Comparison of ENCODE assay signal across 25 mouse cellular contexts in the genomic region with DNA sequence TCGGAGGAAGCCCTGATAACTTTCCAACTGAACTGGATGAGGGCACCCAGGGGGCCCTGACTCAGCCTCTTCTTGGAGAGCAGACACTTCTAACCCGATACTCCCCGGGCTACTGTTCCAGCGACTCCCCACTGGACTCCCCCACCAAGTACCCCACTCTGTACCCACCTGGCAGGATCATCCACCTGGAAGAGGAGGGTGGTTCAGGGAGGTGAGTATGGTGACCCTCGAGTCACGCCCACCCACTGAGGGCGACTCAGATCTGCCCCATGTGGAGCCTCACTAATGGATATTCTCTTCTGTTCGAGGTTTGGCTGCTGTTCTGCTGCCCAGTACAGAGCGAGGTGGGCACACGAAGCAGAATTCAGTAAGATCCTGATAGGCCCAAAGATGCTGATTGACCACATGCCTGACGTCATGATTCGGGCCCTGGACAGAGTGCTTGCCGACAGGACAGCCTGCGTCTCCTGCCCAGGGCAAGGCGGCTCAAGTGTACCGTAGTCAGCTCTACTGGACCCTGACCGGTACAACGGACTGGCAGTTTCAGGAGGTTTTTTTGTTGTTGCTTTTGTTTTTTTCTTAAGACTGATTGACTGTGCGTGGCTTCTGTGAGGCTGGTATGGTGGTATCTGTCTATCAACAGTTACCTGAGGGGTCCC. TPM values are rescaled to one million over a fixed set of nuclear protein-coding genes. Genes with fewer than 3 reads are reported as not detected.
DNase-seq lines count a peak whose midpoint lies in the region; ATAC-seq and TF ChIP-seq lines count a peak whose summit lies in the region.
"Had no signal": no experiment of that assay in that cellular context is flagged by ENCODE, and none has a peak within 500 bp of the region (broad histone marks: within the 10 kb centered on the region; RNA-seq: fewer than 3 reads in every experiment).

No protein-coding gene starts in this region.

- H3K36me3 ChIP-seq in intestine, embryonic 16.5 days (ENCODE audit: control insufficient read depth, insufficient read depth, low read length), result peaks cover 7% of the 10 kb centered on the region
- H3K36me3 ChIP-seq in intestine, embryonic 15.5 days, result peaks cover 7% of the 10 kb centered on the region
- H3K36me3 ChIP-seq in kidney, embryonic 15.5 days, result peaks cover 67% of the 10 kb centered on the region
- H3K36me3 ChIP-seq in liver, postnatal 0 days (replicated peaks; ENCODE audit: insufficient read depth, low read length), result peaks cover 46% of the 10 kb centered on the region
- H3K36me3 ChIP-seq in stomach, postnatal 0 days (ENCODE audit: control insufficient read depth, insufficient read depth, low read length), result peaks cover 15% of the 10 kb centered on the region

- H3K4me1 ChIP-seq in intestine, embryonic 16.5 days (ENCODE audit: control insufficient read depth, insufficient read depth, low read length), result 0 out of 2 replicates have a peak, but pooled peaks cover 3% of the 10 kb centered on the region
- no peaks in the 10 kb centered on the region for H3K4me1 ChIP-seq in intestine, embryonic 15.5 days (replicated peaks)
- H3K4me1 ChIP-seq in kidney, embryonic 15.5 days, result 0 out of 2 replicates have a peak, but pooled peaks cover 3% of the 10 kb centered on the region
- no peaks in the 10 kb centered on the region for H3K4me1 ChIP-seq in liver, postnatal 0 days (ENCODE audit: insufficient read depth)
- no peaks in the 10 kb centered on the region for H3K4me1 ChIP-seq in stomach, postnatal 0 days (replicated peaks; ENCODE audit: control insufficient read depth, insufficient read depth)
- H3K4me1 ChIP-seq: midbrain, embryonic 10.5 days had no signal

- H3K27ac ChIP-seq in intestine, embryonic 16.5 days (ENCODE audit: low read length), result no peak overlapping the region
- H3K27ac ChIP-seq in intestine, embryonic 15.5 days, result no peak overlapping the region
- no peak overlapping the region for H3K27ac ChIP-seq in kidney, embryonic 15.5 days
- H3K27ac ChIP-seq in liver, postnatal 0 days (ENCODE audit: low read depth), result no peak overlapping the region
- H3K27ac ChIP-seq in stomach, postnatal 0 days (replicated peaks), result no peak overlapping the region
- H3K27ac ChIP-seq: forebrain, embryonic 12.5 days; heart, adult 2 months; heart, embryonic 15.5 days; hindbrain, embryonic 14.5 days; limb, embryonic 12.5 days; liver, embryonic 15.5 days; macrophage; midbrain, embryonic 10.5 days had no signal

- TF ChIP-seq EP300 in liver, postnatal 0 days (IDR thresholded peaks at IDR 0.05; ENCODE audit: low read depth), result no peak
- TF ChIP-seq EP300 in stomach, postnatal 0 days (optimal IDR thresholded peaks at IDR 0.05), result no peak

- H3K9ac ChIP-seq in intestine, embryonic 16.5 days (ENCODE audit: low read depth, low read length), result no peak overlapping the region
- no peak overlapping the region for H3K9ac ChIP-seq in intestine, embryonic 15.5 days
- H3K9ac ChIP-seq in kidney, embryonic 15.5 days, result no peak overlapping the region
- H3K9ac ChIP-seq in liver, postnatal 0 days (replicated peaks), result no peak overlapping the region
- H3K9ac ChIP-seq in stomach, postnatal 0 days (ENCODE audit: low read length), result no peak overlapping the region
- H3K9ac ChIP-seq: forebrain, embryonic 12.5 days; heart, embryonic 15.5 days; hindbrain, embryonic 14.5 days; limb, embryonic 12.5 days; liver, embryonic 15.5 days had no signal

- DNase-seq in kidney, postnatal 25 days, result peak; percentile 45 to 80
- DNase-seq in liver, postnatal 0 days, result peak; percentile 12
- DNase-seq in stomach, postnatal 0 days (ENCODE audit: low spot score), result no peak
- no peak for DNase-seq in lung, postnatal 14 days
- DNase-seq: adrenal gland, postnatal 36 days; B cell, adult 2 months; cerebellum, adult 9-10 months; gastrocnemius, postnatal 25 days; heart, adult 2 months; heart, postnatal 4 days; layer of hippocampus, postnatal 36 days had no signal

- no peak overlapping the region for H3K4me3 ChIP-seq in intestine, embryonic 16.5 days (ENCODE audit: low read length)
- H3K4me3 ChIP-seq in intestine, embryonic 15.5 days (replicated peaks), result no peak overlapping the region
- no peak overlapping the region for H3K4me3 ChIP-seq in kidney, embryonic 15.5 days (replicated peaks)
- H3K4me3 ChIP-seq in liver, postnatal 0 days (ENCODE audit: low read depth, low read length), result no peak overlapping the region
- no peak overlapping the region for H3K4me3 ChIP-seq in stomach, postnatal 0 days (ENCODE audit: low read depth, low read length)
- H3K4me3 ChIP-seq: forebrain, embryonic 12.5 days; heart, adult 2 months; heart, embryonic 15.5 days; limb, embryonic 12.5 days; liver, embryonic 15.5 days; midbrain, embryonic 10.5 days had no signal

- TF ChIP-seq CTCF in liver, postnatal 0 days (IDR thresholded peaks at IDR 0.05; ENCODE audit: low read depth), result no peak
- no peak for TF ChIP-seq CTCF in stomach, postnatal 0 days (IDR thresholded peaks at IDR 0.05; ENCODE audit: low read depth)

- no peaks in the 10 kb centered on the region for H3K27me3 ChIP-seq in intestine, embryonic 16.5 days (replicated peaks; ENCODE audit: control insufficient read depth, insufficient read depth, low read length)
- H3K27me3 ChIP-seq in intestine, embryonic 15.5 days (replicated peaks), result no peaks in the 10 kb centered on the region
- H3K27me3 ChIP-seq in kidney, embryonic 15.5 days, result no peaks in the 10 kb centered on the region
- H3K27me3 ChIP-seq in liver, postnatal 0 days (ENCODE audit: insufficient read depth, low read length), result no peaks in the 10 kb centered on the region
- no peaks in the 10 kb centered on the region for H3K27me3 ChIP-seq in stomach, postnatal 0 days (ENCODE audit: control insufficient read depth, insufficient read depth, low read length)
- H3K27me3 ChIP-seq: CH12.LX; forebrain, embryonic 12.5 days; heart, embryonic 15.5 days; limb, embryonic 12.5 days; liver, embryonic 15.5 days; Patski had no signal

- WGBS in intestine, embryonic 16.5 days, result 91% methylated on average over 19 of the region's 19 CpGs
- 92% methylated on average over 19 of the region's 19 CpGs for WGBS in intestine, embryonic 15.5 days
- 87% methylated on average over 19 of the region's 19 CpGs for WGBS in kidney, embryonic 15.5 days
- WGBS in liver, postnatal 0 days (ENCODE audit: insufficient replicate concordance), result 87% methylated on average over 19 of the region's 19 CpGs
- WGBS in stomach, postnatal 0 days, result 87% methylated on average over 19 of the region's 19 CpGs

- H3K4me2 ChIP-seq in intestine, embryonic 16.5 days (ENCODE audit: low read depth, low read length), result no peak overlapping the region
- no peak overlapping the region for H3K4me2 ChIP-seq in intestine, embryonic 15.5 days (replicated peaks)
- no peak overlapping the region for H3K4me2 ChIP-seq in kidney, embryonic 15.5 days
- H3K4me2 ChIP-seq in liver, postnatal 0 days (ENCODE audit: low read depth, low read length), result no peak overlapping the region
- no peak overlapping the region for H3K4me2 ChIP-seq in stomach, postnatal 0 days (replicated peaks; ENCODE audit: low read depth)
- H3K4me2 ChIP-seq: forebrain, embryonic 12.5 days; heart, embryonic 15.5 days; hindbrain, embryonic 14.5 days; limb, embryonic 12.5 days; liver, embryonic 15.5 days had no signal

- H3K9me3 ChIP-seq in intestine, embryonic 16.5 days (ENCODE audit: control insufficient read depth, low read length), result no peaks in the 10 kb centered on the region
- H3K9me3 ChIP-seq in intestine, embryonic 15.5 days, result no peaks in the 10 kb centered on the region
- no peaks in the 10 kb centered on the region for H3K9me3 ChIP-seq in kidney, embryonic 15.5 days (replicated peaks)
- no peaks in the 10 kb centered on the region for H3K9me3 ChIP-seq in liver, postnatal 0 days (ENCODE audit: low read length)
- H3K9me3 ChIP-seq in stomach, postnatal 0 days (ENCODE audit: control insufficient read depth, low read length), result no peaks in the 10 kb centered on the region
- H3K9me3 ChIP-seq: forebrain, embryonic 12.5 days; G1E; heart, embryonic 15.5 days; limb, embryonic 12.5 days; liver, embryonic 15.5 days; midbrain, embryonic 10.5 days had no signal

- 0 out of 2 replicates have a peak, but pooled peaks have one; percentile 12 for ATAC-seq in intestine, embryonic 16.5 days
- ATAC-seq in intestine, embryonic 15.5 days, result no peak
- ATAC-seq in kidney, embryonic 15.5 days (replicated peaks; ENCODE audit: low FRiP score), result no peak
- no peak; the same call in 1 of the 2 replicates for ATAC-seq in liver, postnatal 0 days
- ATAC-seq in stomach, postnatal 0 days (ENCODE audit: low FRiP score, low TSS enrichment), result 0 out of 2 replicates have a peak, but pooled peaks have one; percentile 5
- ATAC-seq: inflammation-experienced regulatory T-cells, adult 6 months; Patski had no signal

RNA-seq across cellular contexts. Expression of a gene that starts 24.8 kb away (rescaled TPM):
- polyA plus RNA-seq in intestine, embryonic 16.5 days (2015; fragmentation: Nextera tagmentation; extraction: Ambion mirVana), result 52.6 and 307 TPM in 2 replicates
- 416 and 446 TPM in 2 replicates for polyA plus RNA-seq in intestine, embryonic 15.5 days (2015; fragmentation: Nextera tagmentation; extraction: Ambion mirVana)
- 459 and 494 TPM in 2 replicates for polyA plus RNA-seq in kidney, embryonic 15.5 days (2015; fragmentation: Nextera tagmentation; extraction: Ambion mirVana)
- 162 and 173 TPM in 2 replicates for polyA plus RNA-seq in liver, postnatal 0 days (2015; fragmentation: Nextera tagmentation; extraction: Ambion mirVana)
- 345 and 377 TPM in 2 replicates for polyA plus RNA-seq in stomach, postnatal 0 days (2015; fragmentation: Nextera tagmentation; extraction: Ambion mirVana)

RNA-seq across cellular contexts. Expression of a gene that starts 38.6 kb away (rescaled TPM):
- 16.2 and 18.5 TPM in 2 replicates for polyA plus RNA-seq in intestine, embryonic 16.5 days (2015; fragmentation: Nextera tagmentation; extraction: Ambion mirVana)
- 11.1 and 13.1 TPM in 2 replicates for polyA plus RNA-seq in intestine, embryonic 15.5 days (2015; fragmentation: Nextera tagmentation; extraction: Ambion mirVana)
- polyA plus RNA-seq in kidney, embryonic 15.5 days (2015; fragmentation: Nextera tagmentation; extraction: Ambion mirVana), result 7.1 and 8.6 TPM in 2 replicates
- polyA plus RNA-seq in liver, postnatal 0 days (2015; fragmentation: Nextera tagmentation; extraction: Ambion mirVana), result 4.8 and 5.6 TPM in 2 replicates
- polyA plus RNA-seq in stomach, postnatal 0 days (2015; fragmentation: Nextera tagmentation; extraction: Ambion mirVana), result 5.5 and 5.9 TPM in 2 replicates

Comparison
In these comparisons a context has a peak if more than half of its experiments do, and no peak if none do; other contexts are left out.
1. ATAC-seq: peak in intestine, embryonic 16.5 days (single experiment) and stomach, postnatal 0 days (single experiment); none in intestine, embryonic 15.5 days (single experiment), kidney, embryonic 15.5 days (single experiment) and liver, postnatal 0 days (single experiment).
2. DNase-seq: peak in kidney, postnatal 25 days (2 of 2) and liver, postnatal 0 days (single experiment); none in stomach, postnatal 0 days (single experiment) and lung, postnatal 14 days (single experiment).